Mouse (Mus musculus) embryonic facial prominence, embryonic 11.5 days (tissue): Measurements from ENCODE around the gene Pop5. TPM values are rescaled to one million over a fixed set of nuclear protein-coding genes. Genes with fewer than 3 reads are reported as not detected.

ENCODE experiments used
- ATAC-seq: fragments of 200-750 bp; cut with Nextera tagmentation; replicated peaks from 2 replicates; pipeline ENCODE4 v1.8.0; 2017; ENCODE audit warnings: low read depth; ENCODE audit not compliant: insufficient number of reproducible peaks, low FRiP score, low TSS enrichment
- DNase-seq: peaks from one replicate; pipeline ENCODE4 v3.0.0-alpha.2; 2015; ENCODE audit warnings: low spot score
- H3K27ac ChIP-seq: fragments of 300-500 bp; sonication (generic); replicated peaks from 2 replicates; pipeline ENCODE4 v1.5.1; 2014; ENCODE audit warnings: mild to moderate bottlenecking, low read depth, low read length, control low read depth
- H3K27me3 ChIP-seq: fragments of 300-500 bp; sonication (generic); 2 replicates; pipeline ENCODE4 v1.6.1; 2014; ENCODE audit warnings: mild to moderate bottlenecking, low read length, moderate library complexity, mixed read lengths; ENCODE audit not compliant: control insufficient read depth, insufficient read depth
- H3K36me3 ChIP-seq: fragments of 300-500 bp; sonication (generic); replicated peaks from 2 replicates; pipeline ENCODE4 v1.6.1; 2014; ENCODE audit warnings: low read depth, mild to moderate bottlenecking, low read length, moderate library complexity, mixed read lengths; ENCODE audit not compliant: control insufficient read depth, insufficient read depth
- H3K4me1 ChIP-seq: fragments of 300-500 bp; sonication (generic); 2 replicates; pipeline ENCODE4 v1.6.1; 2014; ENCODE audit warnings: low read length, mixed read lengths; ENCODE audit not compliant: control insufficient read depth, insufficient read depth
- H3K4me2 ChIP-seq: fragments of 300-500 bp; sonication (generic); 2 replicates; pipeline ENCODE4 v1.6.1; 2014; ENCODE audit warnings: low read depth, mild to moderate bottlenecking, control low read depth, low read length, moderate library complexity
- H3K4me3 ChIP-seq: fragments of 300-500 bp; sonication (generic); 2 replicates; pipeline ENCODE4 v1.5.1; 2014; ENCODE audit warnings: low read depth, low read length, control low read depth
- H3K9ac ChIP-seq: fragments of 300-500 bp; sonication (generic); replicated peaks from 2 replicates; pipeline ENCODE4 v1.6.1; 2014; ENCODE audit warnings: mild to moderate bottlenecking, control low read depth, low read length
- H3K9me3 ChIP-seq: fragments of 300-500 bp; sonication (generic); replicated peaks from 2 replicates; pipeline ENCODE4 v1.6.1; 2016; ENCODE audit warnings: mild to moderate bottlenecking, low read length, inconsistent platforms, mixed read lengths; ENCODE audit not compliant: control insufficient read depth
- WGBS: fragments of 180-500 bp; shearing (Covaris S2); extraction: QIAGEN DNeasy Blood & Tissue Kit; methylation state at CpG from one replicate; pipeline ENCODE4 v1.1.7; 2014; 5-methylcytosine and 5-hydroxymethylcytosine counted together
- polyA plus RNA-seq: library from polyadenylated mRNA; unstranded; fragments of >200 nt; fragmentation: Nextera tagmentation; extraction: Ambion mirVana; gene quantifications from 2 replicates; pipeline ENCODE4 v1.2.1, GENCODE M21; 2014

Pop5 gene
- polyA plus RNA-seq, 1 experiment from 2014 or later, result 108 TPM

GRCm38 (mm10) chr5:115222485-115222884 is 13.2 kb upstream of the Pop5 start:
- no peak for ATAC-seq

GRCm38 (mm10) chr5:115230830-115231551 is 4.6 kb upstream of the Pop5 start:
- 43% methylated on average over 15 of the region's 15 CpGs for WGBS
- peaks cover 3% of the 10 kb centered on the region for H3K27me3 ChIP-seq

More at GRCm38 (mm10) chr5:115222485-115222884, 13.2 kb upstream of the Pop5 start:
- no peak for DNase-seq
- no peak overlapping the region for H3K9ac ChIP-seq
- no peaks in the 10 kb centered on the region; the same call in 1 of the 2 replicates for H3K4me1 ChIP-seq
- H3K36me3 ChIP-seq, result no peaks in the 10 kb centered on the region
- no peak overlapping the region for H3K27ac ChIP-seq
- H3K4me3 ChIP-seq, result no peak overlapping the region
- no peaks in the 10 kb centered on the region for H3K9me3 ChIP-seq
- 77% methylated on average over 3 of the region's 3 CpGs for WGBS
- H3K4me2 ChIP-seq, result no peak overlapping the region
- no peaks in the 10 kb centered on the region for H3K27me3 ChIP-seq

GRCm38 (mm10) chr5:115231552-115232120 is 4.0 kb upstream of the Pop5 start:
- no peak overlapping the region for H3K27ac ChIP-seq
- H3K4me1 ChIP-seq, result no peaks in the 10 kb centered on the region; the same call in 1 of the 2 replicates
- DNase-seq (no peak), ATAC-seq (no peak)
- H3K27me3 ChIP-seq, result peaks cover 3% of the 10 kb centered on the region
- WGBS, result 45% methylated on average over 16 of the region's 16 CpGs
- no peaks in the 10 kb centered on the region for H3K36me3 ChIP-seq
- H3K9me3 ChIP-seq, result no peaks in the 10 kb centered on the region
- H3K9ac ChIP-seq, result no peak overlapping the region; the same call in 1 of the 2 replicates
- no peak overlapping the region for H3K4me3 ChIP-seq
- H3K4me2 ChIP-seq, result no peak overlapping the region

More at GRCm38 (mm10) chr5:115230830-115231551, 4.6 kb upstream of the Pop5 start:
- ATAC-seq (no peak), DNase-seq (no peak)
- no peak overlapping the region for H3K4me2 ChIP-seq
- no peak overlapping the region; the same call in 1 of the 2 replicates for H3K9ac ChIP-seq
- no peaks in the 10 kb centered on the region for H3K9me3 ChIP-seq
- H3K4me3 ChIP-seq, result no peak overlapping the region
- no peaks in the 10 kb centered on the region; the same call in 1 of the 2 replicates for H3K4me1 ChIP-seq
- no peaks in the 10 kb centered on the region for H3K36me3 ChIP-seq
- H3K27ac ChIP-seq, result no peak overlapping the region

- H3K27me3 ChIP-seq, result peaks cover 3% of the 10 kb centered on the region
- no peaks in the 10 kb centered on the region for H3K9me3 ChIP-seq
- H3K36me3 ChIP-seq, result no peaks in the 10 kb centered on the region
- no peak overlapping the region for H3K4me3 ChIP-seq
- H3K4me2 ChIP-seq, result no peak overlapping the region
- H3K4me1 ChIP-seq, result no peaks in the 10 kb centered on the region; the same call in 1 of the 2 replicates
- no peak overlapping the region for H3K9ac ChIP-seq
- 71% methylated on average over 6 of the region's 6 CpGs for WGBS
- DNase-seq, result no peak
- ATAC-seq, result no peak
- no peak overlapping the region for H3K27ac ChIP-seq
Measured at GRCm38 (mm10) chr5:115232516-115232915, 3.1 kb upstream of the Pop5 start.

GRCm38 (mm10) chr5:115233031-115233780 is 2.4 kb upstream of the Pop5 start:
- Histone ChIP-seq H3K9me3 (no peaks in the 10 kb centered on the region), H3K27me3 (peaks cover 3% of the 10 kb centered on the region), H3K4me2 (no peak overlapping the region), H3K4me3 (no peak overlapping the region), H3K9ac (no peak overlapping the region), H3K36me3 (no peaks in the 10 kb centered on the region), H3K4me1 (no peaks in the 10 kb centered on the region; the same call in 1 of the 2 replicates), H3K27ac (no peak overlapping the region)
- ATAC-seq, result no peak
- 88% methylated on average over 14 of the region's 14 CpGs for WGBS
- no peak for DNase-seq

- Histone ChIP-seq H3K4me3 (no peak overlapping the region), H3K36me3 (no peaks in the 10 kb centered on the region), H3K4me2 (no peak overlapping the region), H3K27me3 (peaks cover 3% of the 10 kb centered on the region), H3K4me1 (no peaks in the 10 kb centered on the region; the same call in 1 of the 2 replicates), H3K9ac (no peak overlapping the region), H3K9me3 (no peaks in the 10 kb centered on the region), H3K27ac (no peak overlapping the region)
- 42% methylated on average over 6 of the region's 6 CpGs for WGBS
- DNase-seq (no peak), ATAC-seq (no peak)
Measured at GRCm38 (mm10) chr5:115234519-115234918, 1.1 kb upstream of the Pop5 start.

- peaks cover 3% of the 10 kb centered on the region for H3K27me3 ChIP-seq
- H3K36me3 ChIP-seq, result no peaks in the 10 kb centered on the region; the same call in 1 of the 2 replicates
- peak; percentile 52 for DNase-seq
- H3K27ac ChIP-seq, result no peak overlapping the region
- ATAC-seq, result 0 out of 2 replicates have a peak, but pooled peaks have one; percentile 10
- peak overlapping the region; percentile 93 for H3K4me2 ChIP-seq
- H3K9me3 ChIP-seq, result no peaks in the 10 kb centered on the region
- WGBS, result under 1% methylated on average over 44 of the region's 45 CpGs
- H3K9ac ChIP-seq, result peak overlapping the region; percentile 58
- H3K4me1 ChIP-seq, result no peaks in the 10 kb centered on the region; the same call in 1 of the 2 replicates
- peak overlapping the region; percentile 48 for H3K4me3 ChIP-seq
Measured at GRCm38 (mm10) chr5:115235323-115235771, 289 bp upstream of the Pop5 start.
